Mouse (Mus musculus): ENCODE results near the gene Vasn.

DNA sequence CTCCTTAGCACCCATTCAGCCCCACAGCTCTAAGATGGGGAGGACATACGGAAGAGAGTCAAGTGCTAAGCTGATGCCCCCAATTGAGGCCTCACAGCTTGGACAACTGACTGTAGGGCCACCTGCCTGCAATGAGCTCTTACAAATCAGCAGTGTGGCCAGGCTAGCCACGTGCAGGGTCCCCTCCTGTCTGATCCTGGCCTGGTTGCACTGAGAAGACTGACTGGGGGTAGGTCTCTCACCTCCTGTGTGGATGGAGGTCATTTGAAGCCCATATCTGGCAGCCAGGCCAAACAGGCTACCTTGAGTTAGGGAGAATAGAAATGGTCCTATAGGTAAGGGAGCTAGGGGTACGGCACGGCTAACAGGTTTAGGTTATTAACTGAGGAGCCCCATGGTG lies 6.1 kb downstream of the Vasn start:
- TF ChIP-seq CTCF (IDR thresholded peaks at IDR 0.05; ENCODE audit: control insufficient read depth, insufficient read depth, low read length): no peak
- no peak for TF ChIP-seq POLR2A (IDR thresholded peaks at IDR 0.05; ENCODE audit: borderline replicate concordance, control insufficient read depth, low read depth, low read length)

All from bone marrow, adult 2 months (tissue).